ENCODE assay signal across 8 mouse cellular contexts in the genomic region with DNA sequence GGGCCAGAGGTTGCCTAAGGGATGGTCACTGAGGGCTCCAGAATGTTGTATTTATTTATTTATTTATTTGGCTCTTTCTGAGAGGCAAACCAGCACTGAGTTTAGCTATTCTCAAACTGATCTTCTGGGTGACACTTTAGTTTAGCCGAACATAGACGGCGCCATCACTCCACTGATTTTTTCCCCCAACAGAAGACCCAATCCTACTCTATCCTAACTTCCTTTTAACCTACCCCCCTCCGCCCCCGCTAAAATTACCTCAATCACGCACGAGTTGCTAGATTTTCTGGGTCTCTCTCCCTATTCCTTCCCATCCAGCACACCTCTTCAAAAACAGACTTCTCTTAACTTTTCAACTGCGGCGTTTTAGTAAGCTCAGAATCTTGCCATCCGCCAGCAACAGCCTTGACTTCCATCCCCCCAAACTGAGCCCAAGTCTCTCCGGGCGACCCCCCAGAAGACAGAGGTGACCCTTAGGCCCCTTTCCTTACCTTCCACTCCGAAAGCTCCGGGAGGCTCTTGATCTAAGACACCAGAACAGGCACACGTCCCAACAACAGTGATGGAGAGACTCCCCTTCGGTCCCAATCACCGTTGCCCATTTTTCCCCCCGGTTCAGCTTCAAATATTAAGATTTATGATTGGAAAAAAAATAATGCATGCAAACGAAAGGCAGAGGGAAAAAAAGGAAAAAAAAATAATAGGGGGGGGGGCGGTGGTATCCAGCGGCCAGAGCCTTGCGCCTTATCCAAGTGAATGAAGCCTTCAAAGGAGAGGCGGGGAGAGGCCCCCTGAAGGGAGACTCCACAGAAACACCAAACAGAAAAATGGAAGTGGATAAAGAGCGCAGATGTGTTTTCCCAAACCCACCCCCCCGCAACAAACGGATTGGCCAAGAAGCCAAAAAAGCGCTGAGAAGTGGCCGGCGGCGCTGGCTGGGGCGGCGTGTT. TPM values are rescaled to one million over a fixed set of nuclear protein-coding genes. Genes with fewer than 3 reads are reported as not detected.
DNase-seq lines count a peak whose midpoint lies in the region; ATAC-seq and TF ChIP-seq lines count a peak whose summit lies in the region.

A gene (minus strand): TSS at position 737 of the 950 bp plus-strand sequence.

- TF ChIP-seq POLR2A in lung, adult 2 months (IDR thresholded peaks at IDR 0.05; ENCODE audit: borderline replicate concordance, extremely low read depth, low read depth, low read length) = no peak

- peak within 1 kb of the TSS; percentile 79 for H3K4me2 ChIP-seq in lung, embryonic 14.5 days
- H3K4me2 ChIP-seq in embryonic facial prominence, embryonic 14.5 days (ENCODE audit: low read depth, low read length) = peak within 1 kb of the TSS; percentile 88
- peak within 1 kb of the TSS; percentile 58 for H3K4me2 ChIP-seq in midbrain, embryonic 15.5 days

- no peaks in the 10 kb centered on the region for H3K4me1 ChIP-seq in lung, embryonic 14.5 days (ENCODE audit: insufficient read depth)
- no peaks in the 10 kb centered on the region for H3K4me1 ChIP-seq in lung, adult 2 months (ENCODE audit: control insufficient read depth, insufficient read depth, low read length)
- peaks cover 4% of the 10 kb centered on the region; the same call in 1 of the 2 replicates for H3K4me1 ChIP-seq in embryonic facial prominence, embryonic 14.5 days (ENCODE audit: control insufficient read depth, insufficient read depth, low read length)
- H3K4me1 ChIP-seq in midbrain, embryonic 15.5 days = peaks cover 42% of the 10 kb centered on the region

- no peak for TF ChIP-seq CTCF in lung, embryonic 14.5 days (IDR thresholded peaks at IDR 0.05; ENCODE audit: low read depth)
- TF ChIP-seq CTCF in lung, adult 2 months (IDR thresholded peaks at IDR 0.05; ENCODE audit: insufficient read depth, low read length) = no peak

- DNase-seq in lung, embryonic 14.5 days = no peak
- no peak for DNase-seq in lung, adult 2 months
- DNase-seq in embryonic facial prominence, embryonic 14.5 days (ENCODE audit: low spot score) = no peak
- peak; percentile 42 for DNase-seq in layer of hippocampus, adult 9-11 months
- no peak for DNase-seq in adipocyte (ENCODE audit: low spot score)
- DNase-seq in ovary, postnatal 36 days (ENCODE audit: low spot score) = no peak
- no peak for DNase-seq in adrenal gland, postnatal 10 days

- 5% methylated on average over 31 of the region's 32 CpGs for WGBS in lung, embryonic 14.5 days
- WGBS in lung, adult 2 months = 6% methylated on average over 32 of the region's 32 CpGs
- 3% methylated on average over 31 of the region's 32 CpGs for WGBS in embryonic facial prominence, embryonic 14.5 days
- WGBS in midbrain, embryonic 15.5 days = under 1% methylated on average over 32 of the region's 32 CpGs

- H3K9ac ChIP-seq in lung, embryonic 14.5 days = 0 out of 2 replicates have a peak within 1 kb of the TSS, but pooled peaks have one; percentile 26
- peak within 1 kb of the TSS; percentile 65 for H3K9ac ChIP-seq in embryonic facial prominence, embryonic 14.5 days (ENCODE audit: low read depth, low read length)
- H3K9ac ChIP-seq in midbrain, embryonic 15.5 days = peak within 1 kb of the TSS; percentile 81

- peak within 1 kb of the TSS; percentile 49 for H3K4me3 ChIP-seq in lung, embryonic 14.5 days (ENCODE audit: low read depth, low read length)
- H3K4me3 ChIP-seq in lung, adult 2 months (replicated peaks; ENCODE audit: extremely low read depth, low read depth, low read length) = no peak within 1 kb of the TSS
- peak within 1 kb of the TSS; percentile 59 for H3K4me3 ChIP-seq in embryonic facial prominence, embryonic 14.5 days (ENCODE audit: low read depth, low read length)
- H3K4me3 ChIP-seq in midbrain, embryonic 15.5 days = peak within 1 kb of the TSS; percentile 78

- 0 out of 2 replicates have a peak, but pooled peaks have one; percentile 19 for ATAC-seq in lung, embryonic 14.5 days (ENCODE audit: insufficient read depth)
- ATAC-seq in embryonic facial prominence, embryonic 14.5 days (ENCODE audit: low read depth) = peak; percentile 23; the same call in 1 of the 2 replicates
- ATAC-seq in midbrain, embryonic 15.5 days (replicated peaks) = peak; percentile 56

- H3K27me3 ChIP-seq in lung, embryonic 14.5 days (ENCODE audit: insufficient read depth, low read length) = peaks cover 42% of the 10 kb centered on the region
- peaks cover 36% of the 10 kb centered on the region for H3K27me3 ChIP-seq in embryonic facial prominence, embryonic 14.5 days (replicated peaks; ENCODE audit: control insufficient read depth, insufficient read depth, low read length)
- no peaks in the 10 kb centered on the region for H3K27me3 ChIP-seq in midbrain, embryonic 15.5 days (replicated peaks)

- no peaks in the 10 kb centered on the region for H3K36me3 ChIP-seq in lung, embryonic 14.5 days (ENCODE audit: insufficient read depth)
- H3K36me3 ChIP-seq in embryonic facial prominence, embryonic 14.5 days (ENCODE audit: control insufficient read depth, insufficient read depth, low read length) = no peaks in the 10 kb centered on the region
- no peaks in the 10 kb centered on the region for H3K36me3 ChIP-seq in midbrain, embryonic 15.5 days (replicated peaks)

- no peak within 1 kb of the TSS for H3K27ac ChIP-seq in lung, embryonic 14.5 days (ENCODE audit: low read depth)
- no peak within 1 kb of the TSS for H3K27ac ChIP-seq in embryonic facial prominence, embryonic 14.5 days (replicated peaks; ENCODE audit: low read depth, low read length)
- peak within 1 kb of the TSS; percentile 95 for H3K27ac ChIP-seq in midbrain, embryonic 15.5 days

- H3K9me3 ChIP-seq in lung, embryonic 14.5 days (ENCODE audit: low read depth, low read length) = no peaks in the 10 kb centered on the region
- no peaks in the 10 kb centered on the region for H3K9me3 ChIP-seq in embryonic facial prominence, embryonic 14.5 days (ENCODE audit: control insufficient read depth, low read length)
- no peaks in the 10 kb centered on the region for H3K9me3 ChIP-seq in midbrain, embryonic 15.5 days

RNA-seq across cellular contexts. Expression of the gene that starts here (rescaled TPM):
- 0.50 and 0.74 TPM in 2 replicates for polyA plus RNA-seq in lung, embryonic 14.5 days (2014; fragmentation: Nextera tagmentation; extraction: Ambion mirVana)
- polyA plus RNA-seq in lung, adult 2 months (2012; rRNA removed) = not detected in 2 replicates
- polyA plus RNA-seq in embryonic facial prominence, embryonic 14.5 days (2014; fragmentation: Nextera tagmentation; extraction: Ambion mirVana) = 2.9 and 3.4 TPM in 2 replicates
- 58.3 and 60.6 TPM in 2 replicates for polyA plus RNA-seq in midbrain, embryonic 15.5 days (2015; fragmentation: Nextera tagmentation; extraction: Ambion mirVana)
- 1 to 10 TPM; 2.4 to 4.5 TPM for total RNA-seq in adrenal gland, postnatal 10 days (2021)

Comparison
In these comparisons a context has a peak if more than half of its experiments do, and no peak if none do; other contexts are left out.
1. RNA of the gene that starts here (polyA plus RNA-seq): 58.3 to 60.6 TPM in midbrain, embryonic 15.5 days; 2.9 to 3.4 TPM in embryonic facial prominence, embryonic 14.5 days, 0.50 to 0.74 TPM in lung, embryonic 14.5 days and not detected in lung, adult 2 months; every median in the first group is over 10 times any median in the second.
2. Peak in ATAC-seq, H3K4me3 ChIP-seq, H3K9ac ChIP-seq and H3K4me2 ChIP-seq in lung, embryonic 14.5 days; RNA of the gene not detected or under 1 TPM.
3. H3K9ac ChIP-seq: peak in every context shown above with its lines; median percentile 81 in midbrain, embryonic 15.5 days; 65 in embryonic facial prominence, embryonic 14.5 days; 26 in lung, embryonic 14.5 days.
4. Peak in every context shown above with its lines, with median percentiles within 50 percentile points of each other: ATAC-seq and H3K4me2 ChIP-seq.